In genomic region chr11:102421559-102421958, GRCm38 (mm10) we compare ENCODE assay signal across 20 mouse cellular contexts. TPM values are rescaled to one million over a fixed set of nuclear protein-coding genes. Genes with fewer than 3 reads are reported as not detected.
"Had no signal": no experiment of that assay in that cellular context is flagged by ENCODE, and none has a peak within 500 bp of the region (broad histone marks: within the 10 kb centered on the region; RNA-seq: fewer than 3 reads in every experiment).

No protein-coding gene starts in this region.

- H3K4me2 ChIP-seq: lung, embryonic 15.5 days; midbrain, embryonic 11.5 days; midbrain, embryonic 13.5 days; midbrain, embryonic 15.5 days; neural tube, embryonic 12.5 days; stomach, embryonic 15.5 days had no signal

- H3K9ac ChIP-seq: lung, embryonic 15.5 days; midbrain, embryonic 13.5 days; midbrain, embryonic 15.5 days; neural tube, embryonic 12.5 days; stomach, embryonic 15.5 days had no signal

- ATAC-seq: lung, postnatal 0 days; midbrain, embryonic 13.5 days; midbrain, embryonic 15.5 days had no signal

- DNase-seq: lung, adult 2 months; lung, postnatal 14 days; lung, postnatal 36 days; right cerebral cortex, postnatal 14 days; thymus, adult 2 months; thymus, postnatal 25 days; thymus, postnatal 4 days had no signal

- H3K9me3 ChIP-seq: lung, embryonic 15.5 days; midbrain, embryonic 15.5 days; neural tube, embryonic 12.5 days; stomach, embryonic 15.5 days had no signal

- H3K27me3 ChIP-seq: lung, embryonic 15.5 days; midbrain, embryonic 15.5 days; stomach, embryonic 15.5 days had no signal

- H3K4me1 ChIP-seq: midbrain, embryonic 13.5 days; midbrain, embryonic 15.5 days; neural tube, embryonic 12.5 days; stomach, embryonic 15.5 days had no signal

- H3K36me3 ChIP-seq: lung, embryonic 15.5 days; midbrain, embryonic 13.5 days; midbrain, embryonic 15.5 days; neural tube, embryonic 12.5 days; stomach, embryonic 15.5 days had no signal

- H3K27ac ChIP-seq: lung, embryonic 15.5 days; macrophage; midbrain, embryonic 13.5 days; midbrain, embryonic 15.5 days; neural tube, embryonic 12.5 days; stomach, embryonic 15.5 days; stomach, postnatal 0 days had no signal

- H3K4me3 ChIP-seq: lung, embryonic 15.5 days; megakaryocyte, embryonic 14.5 days; midbrain, embryonic 13.5 days; midbrain, embryonic 15.5 days; neural tube, embryonic 12.5 days; stomach, embryonic 15.5 days had no signal

RNA-seq across cellular contexts. Expression of gene Fam171a2, which starts 25.9 kb away (rescaled TPM):
- total RNA-seq: monocyte, adult 5-6 weeks; neutrophil, adult 5-6 weeks had no signal
- polyA plus RNA-seq: macrophage had no signal

RNA-seq across cellular contexts. Expression of gene Rundc3a, which starts 28.4 kb away (rescaled TPM):
- total RNA-seq: megakaryocyte progenitor cell, adult 5-6 weeks; monocyte, adult 5-6 weeks had no signal
